24 mouse cellular contexts compared by ENCODE assay signal in the genomic region with DNA sequence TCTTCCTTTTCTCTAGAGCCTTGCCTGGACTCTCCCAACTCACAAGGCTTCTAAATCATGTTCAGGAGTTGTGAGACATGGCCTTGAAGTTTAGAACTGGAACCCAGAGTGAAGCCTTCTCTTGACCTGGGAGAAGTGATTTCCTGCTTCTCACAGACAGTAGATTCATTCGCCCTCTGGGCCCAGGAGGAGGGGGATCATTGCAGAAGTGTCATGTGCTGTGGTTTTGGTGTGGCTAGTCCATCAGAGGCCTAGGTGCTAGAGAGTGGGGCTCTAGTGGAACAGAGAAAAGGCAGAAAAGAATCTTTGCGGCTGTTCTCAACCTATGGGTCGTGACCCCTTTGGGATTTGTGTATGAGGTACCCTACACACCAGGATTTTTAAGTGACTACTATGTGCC.
"Had no signal": no experiment of that assay in that cellular context is flagged by ENCODE, and none has a peak within 500 bp of the region (broad histone marks: within the 10 kb centered on the region; RNA-seq: fewer than 3 reads in every experiment).

No protein-coding gene starts in this region.

- H3K36me3 ChIP-seq: heart, embryonic 10.5 days; heart, embryonic 12.5 days; hindbrain, embryonic 10.5 days; hindbrain, embryonic 13.5 days; hindbrain, embryonic 15.5 days; kidney, embryonic 15.5 days; limb, embryonic 13.5 days; limb, embryonic 15.5 days; liver, embryonic 12.5 days had no signal

- H3K27me3 ChIP-seq: heart, embryonic 12.5 days; hindbrain, embryonic 13.5 days; hindbrain, embryonic 15.5 days; kidney, embryonic 15.5 days; limb, embryonic 15.5 days; liver, embryonic 12.5 days had no signal

- H3K4me3 ChIP-seq: gastrocnemius, adult 2 months; heart, embryonic 10.5 days; heart, embryonic 12.5 days; hindbrain, embryonic 10.5 days; hindbrain, embryonic 13.5 days; hindbrain, embryonic 15.5 days; kidney, embryonic 15.5 days; limb, embryonic 13.5 days; limb, embryonic 15.5 days; liver, embryonic 12.5 days had no signal

- H3K27ac ChIP-seq: gastrocnemius, adult 2 months; heart, embryonic 10.5 days; hindbrain, embryonic 10.5 days; hindbrain, embryonic 13.5 days; hindbrain, embryonic 15.5 days; hindbrain, postnatal 0 days; kidney, embryonic 15.5 days; kidney, postnatal 0 days; limb, embryonic 13.5 days; limb, embryonic 15.5 days; liver, embryonic 12.5 days had no signal

- H3K9ac ChIP-seq: heart, embryonic 12.5 days; hindbrain, embryonic 13.5 days; hindbrain, embryonic 15.5 days; kidney, embryonic 15.5 days; limb, embryonic 13.5 days; limb, embryonic 15.5 days; liver, embryonic 12.5 days had no signal

- H3K4me1 ChIP-seq: heart, embryonic 12.5 days; hindbrain, embryonic 10.5 days; hindbrain, embryonic 13.5 days; hindbrain, embryonic 15.5 days; kidney, embryonic 15.5 days; limb, embryonic 13.5 days; limb, embryonic 15.5 days; liver, embryonic 12.5 days had no signal

- ATAC-seq: hindbrain, postnatal 0 days; intestine, embryonic 16.5 days; liver, embryonic 12.5 days had no signal

- H3K4me2 ChIP-seq: heart, embryonic 12.5 days; hindbrain, embryonic 13.5 days; hindbrain, embryonic 15.5 days; kidney, embryonic 15.5 days; limb, embryonic 13.5 days; limb, embryonic 15.5 days; liver, embryonic 12.5 days had no signal

- DNase-seq: gastrocnemius, adult 2 months; gastrocnemius, postnatal 10 days; gastrocnemius, postnatal 25 days; heart, adult 18-20 months; heart, postnatal 10 days; heart, postnatal 4 days; kidney, adult 11 months; kidney, adult 2 months; kidney, adult 9 months; kidney, postnatal 14 days; kidney, postnatal 36 days; left cerebral cortex, postnatal 4 days had no signal

- H3K9me3 ChIP-seq: heart, embryonic 10.5 days; heart, embryonic 12.5 days; hindbrain, embryonic 10.5 days; hindbrain, embryonic 13.5 days; hindbrain, embryonic 15.5 days; kidney, embryonic 15.5 days; limb, embryonic 13.5 days; limb, embryonic 15.5 days; liver, embryonic 12.5 days had no signal
